Mouse (Mus musculus): ENCODE results near the gene Ltb4r2.

GRCm38 (mm10) chr14:55735334-55735733 is 25.9 kb upstream of the Ltb4r2 start:
- TF ChIP-seq GATA1 (IDR thresholded peaks at IDR 0.05; ENCODE audit: borderline replicate concordance, low read length) (no peak), FLI1 (IDR thresholded peaks at IDR 0.05; ENCODE audit: low read length) (no peak)
